Mouse (Mus musculus): ENCODE data around the gene Duox2.
"Not testable (repeated sequence)": the region's sequence is repeated elsewhere in the genome, so short reads cannot be mapped to it uniquely, and the experiment has no call there.

Duox2 gene

DNA sequence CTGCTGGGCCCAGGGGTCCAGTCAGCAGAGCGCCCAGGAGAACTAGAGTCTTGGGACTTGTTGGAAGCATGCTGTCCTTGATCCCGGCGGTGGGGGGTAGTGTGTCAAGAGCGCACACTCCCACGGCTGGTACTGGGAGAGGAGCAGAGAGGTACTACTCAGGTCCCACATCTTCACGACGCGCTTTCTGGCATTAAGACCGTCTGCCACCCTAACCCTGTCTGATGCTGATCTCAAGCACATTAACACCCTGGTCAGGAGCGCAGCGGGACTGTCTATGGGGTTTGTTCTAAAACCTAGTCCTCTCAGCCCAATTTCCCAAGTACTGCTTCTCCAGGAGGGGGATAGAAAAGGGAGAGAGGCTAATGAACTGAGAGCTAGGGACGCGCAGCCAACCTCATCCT, at the start of gene Duox2:
Gene Duox2 (minus strand): TSS at position 354 of the 404 bp plus-strand sequence.
- H3K9me3 ChIP-seq (ENCODE audit: low read length): no peaks in the 10 kb centered on the region
- TF ChIP-seq NANOG (IDR thresholded peaks at IDR 0.05; ENCODE audit: borderline replicate concordance, low read length) (no peak), CTCF (conservative IDR thresholded peaks at IDR 0.05; ENCODE audit: low read length) (no peak), POU5F1 (IDR thresholded peaks at IDR 0.05; ENCODE audit: borderline replicate concordance, low read length) (no peak)
- no peaks in the 10 kb centered on the region for H3K36me3 ChIP-seq (ENCODE audit: insufficient read depth, low read length)
- H3K4me1 ChIP-seq (replicated peaks; ENCODE audit: low read depth, low read length): peaks cover 42% of the 10 kb centered on the region
- peak within 1 kb of the TSS; percentile 61 for H3K4me3 ChIP-seq (replicated peaks; ENCODE audit: low read length)
- H3K27me3 ChIP-seq (ENCODE audit: insufficient read depth, low read length): peaks cover 91% of the 10 kb centered on the region

DNA sequence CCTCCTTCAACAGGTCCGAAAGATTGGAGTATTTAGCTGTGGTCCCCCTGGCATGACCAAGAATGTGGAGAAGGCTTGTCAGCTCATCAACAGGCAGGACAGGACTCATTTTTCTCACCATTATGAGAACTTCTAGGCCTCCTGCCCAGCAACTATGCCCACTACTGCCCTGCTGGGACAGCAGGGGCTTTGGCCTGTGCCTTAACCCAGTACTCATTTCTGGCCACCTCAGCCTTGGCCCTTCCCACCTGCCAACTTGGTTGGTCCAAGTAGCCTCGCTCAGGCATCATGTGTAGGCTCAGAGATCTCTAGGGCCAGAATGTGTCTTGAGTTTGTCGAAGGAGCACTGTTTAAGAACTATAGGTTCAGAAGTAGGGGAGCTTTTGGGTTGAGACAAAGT, 49.0 kb upstream of the Duox2 start:
- H3K4me1 ChIP-seq (replicated peaks; ENCODE audit: low read depth, low read length): peaks cover 77% of the 10 kb centered on the region
- peaks cover 18% of the 10 kb centered on the region for H3K36me3 ChIP-seq (ENCODE audit: insufficient read depth, low read length)
- no peaks in the 10 kb centered on the region for H3K9me3 ChIP-seq (ENCODE audit: low read length)
- TF ChIP-seq NANOG (IDR thresholded peaks at IDR 0.05; ENCODE audit: borderline replicate concordance, low read length) (no peak), POU5F1 (IDR thresholded peaks at IDR 0.05; ENCODE audit: borderline replicate concordance, low read length) (no peak), CTCF (conservative IDR thresholded peaks at IDR 0.05; ENCODE audit: low read length) (no peak)
- no peak overlapping the region for H3K4me3 ChIP-seq (replicated peaks; ENCODE audit: low read length)
- peaks cover 17% of the 10 kb centered on the region for H3K27me3 ChIP-seq (ENCODE audit: insufficient read depth, low read length)

DNA sequence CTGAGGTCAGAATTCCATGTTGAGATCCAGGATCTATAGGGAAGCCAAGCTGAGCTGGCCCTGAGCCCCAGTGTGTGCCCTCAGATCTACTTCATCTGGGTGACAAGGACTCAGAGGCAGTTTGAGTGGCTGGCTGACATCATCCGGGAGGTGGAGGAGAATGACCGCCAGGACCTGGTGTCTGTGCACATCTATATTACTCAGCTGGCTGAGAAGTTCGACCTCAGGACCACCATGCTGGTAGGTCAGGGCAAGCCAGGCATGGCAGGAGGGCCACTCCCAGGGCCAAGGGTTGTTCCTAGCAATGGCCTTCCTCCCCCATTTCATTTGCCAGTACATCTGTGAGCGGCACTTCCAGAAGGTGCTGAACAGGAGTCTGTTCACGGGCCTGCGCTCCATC, 47.9 kb upstream of the Duox2 start:
- Histone ChIP-seq H3K36me3 (ENCODE audit: insufficient read depth, low read length) (peaks cover 11% of the 10 kb centered on the region), H3K4me1 (replicated peaks; ENCODE audit: low read depth, low read length) (peaks cover 77% of the 10 kb centered on the region), H3K27me3 (ENCODE audit: insufficient read depth, low read length) (peaks cover 17% of the 10 kb centered on the region)
- H3K4me3 ChIP-seq (replicated peaks; ENCODE audit: low read length); H3K9me3 ChIP-seq (ENCODE audit: low read length): not testable (repeated sequence)

DNA sequence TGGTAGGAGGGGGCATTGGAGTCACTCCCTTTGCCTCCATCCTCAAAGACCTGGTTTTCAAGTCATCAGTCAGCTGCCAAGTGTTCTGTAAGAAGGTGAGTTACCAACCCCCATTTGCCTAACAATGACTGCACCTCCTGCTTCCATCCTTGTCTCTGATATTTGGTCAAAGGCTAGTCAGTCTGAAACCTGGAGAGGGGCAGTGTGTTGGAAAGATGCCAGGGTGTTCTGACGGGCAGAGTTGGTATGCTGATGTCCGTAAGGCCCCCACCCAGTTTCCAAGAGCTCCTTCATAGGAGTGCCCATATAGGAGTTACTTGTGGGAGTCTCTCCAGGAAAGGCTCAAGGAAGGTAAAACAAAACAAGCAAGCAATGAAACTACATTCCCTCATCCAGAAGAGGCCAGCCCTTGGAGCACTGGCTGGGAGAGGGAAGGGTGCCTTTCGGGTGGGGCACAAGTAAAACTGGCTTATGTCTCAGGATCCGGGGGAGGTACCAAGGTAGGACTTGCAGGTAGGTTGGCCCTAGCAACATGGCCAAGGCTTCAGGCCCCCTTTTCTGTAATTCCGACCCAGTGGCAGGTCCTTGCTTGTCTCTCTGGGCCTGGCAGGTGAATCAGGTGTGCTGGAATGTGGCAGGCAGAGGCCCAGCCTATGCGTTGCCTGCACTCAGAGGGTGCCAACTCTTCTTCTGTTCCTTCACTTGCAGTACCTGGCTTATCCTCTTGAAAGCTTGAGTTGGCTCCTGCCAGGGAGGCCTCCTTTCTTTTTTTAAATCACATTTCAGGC, 47.1 kb upstream of the Duox2 start:
- Histone ChIP-seq H3K9me3 (ENCODE audit: low read length) (no peaks in the 10 kb centered on the region), H3K4me1 (replicated peaks; ENCODE audit: low read depth, low read length) (peaks cover 76% of the 10 kb centered on the region), H3K4me3 (replicated peaks; ENCODE audit: low read length) (no peak overlapping the region), H3K27me3 (ENCODE audit: insufficient read depth, low read length) (peaks cover 17% of the 10 kb centered on the region), H3K36me3 (ENCODE audit: insufficient read depth, low read length) (peaks cover 8% of the 10 kb centered on the region; the same call in 1 of the 2 replicates)
- TF ChIP-seq POU5F1 (IDR thresholded peaks at IDR 0.05; ENCODE audit: borderline replicate concordance, low read length) (no peak), CTCF (conservative IDR thresholded peaks at IDR 0.05; ENCODE audit: low read length) (no peak), NANOG (IDR thresholded peaks at IDR 0.05; ENCODE audit: borderline replicate concordance, low read length) (no peak)

DNA sequence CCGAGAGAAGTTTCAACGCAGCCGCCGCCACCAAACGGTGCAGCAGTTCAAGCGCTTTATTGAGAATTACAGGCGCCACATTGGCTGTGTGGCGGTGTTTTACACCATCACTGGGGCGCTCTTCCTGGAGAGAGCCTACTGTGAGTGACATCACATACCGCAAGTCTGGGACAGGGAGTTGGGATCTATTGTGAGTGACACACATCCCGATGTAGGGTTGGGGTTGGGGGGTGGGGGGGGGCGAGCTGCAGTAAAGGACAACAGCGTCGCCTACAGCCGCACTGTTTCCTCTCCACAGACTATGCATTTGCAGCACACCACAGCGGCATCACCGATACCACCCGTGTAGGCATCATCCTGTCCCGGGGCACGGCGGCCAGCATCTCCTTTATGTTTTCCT, 39.0 kb upstream of the Duox2 start:
- no peaks in the 10 kb centered on the region for H3K36me3 ChIP-seq (ENCODE audit: insufficient read depth, low read length)
- H3K4me1 ChIP-seq (replicated peaks; ENCODE audit: low read depth, low read length): peaks cover 72% of the 10 kb centered on the region
- peak overlapping the region; percentile 32 for H3K4me3 ChIP-seq (replicated peaks; ENCODE audit: low read length)
- H3K27me3 ChIP-seq (ENCODE audit: insufficient read depth, low read length): peaks cover 44% of the 10 kb centered on the region
- no peak for TF ChIP-seq POU5F1 (IDR thresholded peaks at IDR 0.05; ENCODE audit: borderline replicate concordance, low read length)
- TF ChIP-seq NANOG (IDR thresholded peaks at IDR 0.05; ENCODE audit: borderline replicate concordance, low read length): no peak
- TF ChIP-seq CTCF (conservative IDR thresholded peaks at IDR 0.05; ENCODE audit: low read length): no peak
- no peaks in the 10 kb centered on the region for H3K9me3 ChIP-seq (ENCODE audit: low read length)

DNA sequence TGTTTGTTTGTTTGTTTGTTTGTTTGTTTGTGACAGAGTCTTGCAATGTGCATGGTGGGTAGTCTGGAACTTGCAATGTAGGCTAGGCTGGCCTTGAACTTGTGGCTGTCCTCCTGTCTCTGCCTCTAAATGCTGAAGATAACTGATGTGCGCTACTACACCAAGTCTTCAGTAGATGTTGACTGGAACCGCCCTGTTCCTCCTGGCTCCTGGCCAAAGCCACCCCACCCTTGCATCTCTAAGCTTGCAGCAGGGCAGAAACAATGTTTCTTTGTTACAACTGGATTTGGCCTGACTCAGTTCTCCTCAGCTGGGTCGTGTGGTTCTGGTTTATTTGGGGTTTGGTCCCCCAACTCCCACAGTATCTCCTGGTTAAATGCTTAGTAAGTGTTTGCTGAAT, 35.9 kb upstream of the Duox2 start:
- no peaks in the 10 kb centered on the region for H3K9me3 ChIP-seq (ENCODE audit: low read length)
- H3K36me3 ChIP-seq (ENCODE audit: insufficient read depth, low read length): no peaks in the 10 kb centered on the region
- H3K4me3 ChIP-seq (replicated peaks; ENCODE audit: low read length): no peak overlapping the region
- TF ChIP-seq POU5F1 (IDR thresholded peaks at IDR 0.05; ENCODE audit: borderline replicate concordance, low read length): no peak
- no peak for TF ChIP-seq CTCF (conservative IDR thresholded peaks at IDR 0.05; ENCODE audit: low read length)
- TF ChIP-seq NANOG (IDR thresholded peaks at IDR 0.05; ENCODE audit: borderline replicate concordance, low read length): no peak
- H3K27me3 ChIP-seq (ENCODE audit: insufficient read depth, low read length): peaks cover 40% of the 10 kb centered on the region
- H3K4me1 ChIP-seq (replicated peaks; ENCODE audit: low read depth, low read length): peaks cover 58% of the 10 kb centered on the region

DNA sequence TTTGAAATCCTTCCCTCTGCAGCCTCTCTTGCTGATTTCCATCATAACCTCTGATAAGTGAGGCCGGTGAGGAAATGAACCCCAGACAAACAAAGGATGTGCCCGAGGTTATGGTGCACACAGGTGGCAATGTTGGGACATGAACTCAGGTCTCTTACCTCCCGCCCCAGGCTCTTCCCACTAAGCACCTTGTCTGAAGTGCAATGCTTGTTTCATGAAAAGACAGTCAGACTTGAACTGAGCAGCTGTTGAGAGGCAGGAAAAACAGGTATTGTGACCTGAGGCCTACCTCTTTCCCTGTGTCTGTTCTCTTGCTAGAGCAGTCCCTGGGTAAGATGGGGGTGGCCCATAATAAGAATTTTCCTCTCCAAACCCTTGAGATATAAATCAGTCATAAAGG, 34.0 kb upstream of the Duox2 start:
- Histone ChIP-seq H3K4me3 (replicated peaks; ENCODE audit: low read length) (no peak overlapping the region), H3K4me1 (replicated peaks; ENCODE audit: low read depth, low read length) (peaks cover 49% of the 10 kb centered on the region), H3K36me3 (ENCODE audit: insufficient read depth, low read length) (no peaks in the 10 kb centered on the region), H3K9me3 (ENCODE audit: low read length) (no peaks in the 10 kb centered on the region), H3K27me3 (ENCODE audit: insufficient read depth, low read length) (peaks cover 38% of the 10 kb centered on the region)
- TF ChIP-seq CTCF (conservative IDR thresholded peaks at IDR 0.05; ENCODE audit: low read length): no peak
- TF ChIP-seq NANOG (IDR thresholded peaks at IDR 0.05; ENCODE audit: borderline replicate concordance, low read length): no peak
- no peak for TF ChIP-seq POU5F1 (IDR thresholded peaks at IDR 0.05; ENCODE audit: borderline replicate concordance, low read length)

DNA sequence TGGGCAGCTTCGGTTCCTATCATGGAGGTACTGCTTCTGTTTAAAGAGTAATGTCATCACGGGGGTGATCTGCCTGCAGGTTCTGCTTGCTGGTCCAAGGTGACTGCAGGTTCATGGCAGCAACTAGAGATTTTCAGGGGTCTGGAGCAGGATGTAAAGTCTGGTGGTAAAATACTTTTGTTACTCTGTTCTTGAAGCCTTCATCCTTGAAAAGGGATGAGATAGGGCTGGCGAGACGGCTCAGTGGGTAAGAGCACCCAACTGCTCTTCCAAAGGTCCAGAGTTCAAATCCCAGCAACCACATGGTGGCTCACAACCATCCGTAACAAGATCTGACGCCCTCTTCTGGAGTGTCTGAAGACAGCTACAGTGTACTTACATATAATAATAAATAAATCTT, 32.1 kb upstream of the Duox2 start:
- H3K36me3 ChIP-seq (ENCODE audit: insufficient read depth, low read length); H3K4me3 ChIP-seq (replicated peaks; ENCODE audit: low read length); H3K9me3 ChIP-seq (ENCODE audit: low read length): not testable (repeated sequence)
- Histone ChIP-seq H3K27me3 (ENCODE audit: insufficient read depth, low read length) (peaks cover 24% of the 10 kb centered on the region), H3K4me1 (replicated peaks; ENCODE audit: low read depth, low read length) (peaks cover 33% of the 10 kb centered on the region)

DNA sequence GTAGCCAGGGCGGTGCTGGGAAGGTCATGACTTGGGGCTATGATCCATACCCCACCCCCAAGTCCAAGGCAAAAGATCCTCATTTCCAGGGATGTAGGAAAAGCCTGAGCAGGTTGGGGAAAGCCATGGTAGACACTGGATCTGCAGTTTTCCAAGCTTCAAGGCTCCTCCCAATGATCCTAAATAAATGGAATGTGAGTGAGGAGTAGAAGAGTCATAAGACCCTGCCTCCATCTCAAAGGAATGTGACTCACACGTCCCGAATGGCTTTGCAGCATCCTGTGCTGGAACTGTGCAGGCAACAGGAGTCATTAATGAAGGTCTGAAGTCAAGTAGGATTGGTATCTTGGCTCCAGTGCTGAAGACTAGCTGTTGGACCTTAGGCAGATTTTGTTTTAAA, 29.7 kb upstream of the Duox2 start:
- Histone ChIP-seq H3K27me3 (ENCODE audit: insufficient read depth, low read length) (peaks cover 29% of the 10 kb centered on the region), H3K4me3 (replicated peaks; ENCODE audit: low read length) (no peak overlapping the region), H3K9me3 (ENCODE audit: low read length) (no peaks in the 10 kb centered on the region), H3K4me1 (replicated peaks; ENCODE audit: low read depth, low read length) (peaks cover 9% of the 10 kb centered on the region; the same call in 1 of the 2 replicates), H3K36me3 (ENCODE audit: insufficient read depth, low read length) (no peaks in the 10 kb centered on the region)
- TF ChIP-seq NANOG (IDR thresholded peaks at IDR 0.05; ENCODE audit: borderline replicate concordance, low read length): no peak
- no peak for TF ChIP-seq POU5F1 (IDR thresholded peaks at IDR 0.05; ENCODE audit: borderline replicate concordance, low read length)
- no peak for TF ChIP-seq CTCF (conservative IDR thresholded peaks at IDR 0.05; ENCODE audit: low read length)
